ENCODE assay signal across 11 mouse cellular contexts in the genomic region with DNA sequence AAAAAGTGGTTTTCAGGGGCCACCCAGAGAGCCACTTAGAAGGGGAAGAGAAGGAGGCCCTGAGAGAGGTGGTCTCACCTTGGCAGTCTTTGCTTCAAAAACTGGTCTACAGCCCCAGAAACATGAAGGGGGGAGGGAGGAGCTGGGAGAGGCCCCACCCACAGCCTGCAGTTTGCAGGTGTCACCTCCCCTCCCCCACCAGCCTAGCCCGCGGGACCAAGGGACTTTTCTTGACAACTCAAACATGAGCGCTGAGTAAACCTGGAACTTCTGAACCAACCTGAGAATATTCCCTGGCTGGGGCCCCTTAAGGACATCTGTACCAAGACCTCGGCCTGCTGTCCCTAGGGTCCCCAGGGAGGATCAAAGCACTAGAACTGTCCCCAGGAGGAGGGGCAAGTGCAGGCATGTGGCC. TPM values are rescaled to one million over a fixed set of nuclear protein-coding genes. Genes with fewer than 3 reads are reported as not detected.
A peak's percentile ranks its signal among the peaks of the same experiment; 100 is the strongest.
DNase-seq lines count a peak whose midpoint lies in the region; ATAC-seq lines count a peak whose summit lies in the region.
"Had no signal": no experiment of that assay in that cellular context is flagged by ENCODE, and none has a peak within 500 bp of the region (broad histone marks: within the 10 kb centered on the region; RNA-seq: fewer than 3 reads in every experiment).

No protein-coding gene starts in this region.

- WGBS in hindbrain, embryonic 13.5 days = 56% methylated on average over 4 of the region's 4 CpGs

- 0 out of 2 replicates have a peak, but pooled peaks cover 5% of the 10 kb centered on the region for H3K4me1 ChIP-seq in hindbrain, embryonic 13.5 days (replicated peaks)

- H3K36me3 ChIP-seq in hindbrain, embryonic 13.5 days = no peaks in the 10 kb centered on the region
- H3K36me3 ChIP-seq: kidney, embryonic 15.5 days had no signal

- H3K4me3 ChIP-seq in hindbrain, embryonic 13.5 days = no peak overlapping the region
- H3K4me3 ChIP-seq: erythroblast, embryonic 14.5 days; kidney, embryonic 15.5 days had no signal

- DNase-seq in adrenal gland, postnatal 14 days = peak; percentile 29
- no peak for DNase-seq in adrenal gland, adult 2 months
- peak; percentile 78 for DNase-seq in naive thymus-derived CD4-positive, alpha-beta T cell, adult 2 months (ENCODE audit: low read depth)
- DNase-seq in thymus, postnatal 10 days (ENCODE audit: low spot score in 2 of 2) = peak; percentile 94 to 95
- DNase-seq in gastrocnemius, postnatal 4 days (ENCODE audit: low spot score in 2 of 2) = no peak
- no peak for DNase-seq in frontal cortex, postnatal 14 days (ENCODE audit: low spot score in 2 of 2)
- DNase-seq: layer of hippocampus, adult 9-11 months had no signal

- H3K27me3 ChIP-seq in hindbrain, embryonic 13.5 days = no peaks in the 10 kb centered on the region
- H3K27me3 ChIP-seq: kidney, embryonic 15.5 days had no signal

- peak; percentile 16 for ATAC-seq in activated CD4-positive, CD25-positive, alpha-beta regulatory T cell, adult 4 months
- ATAC-seq in hindbrain, embryonic 13.5 days (ENCODE audit: low FRiP score) = no peak

- H3K9me3 ChIP-seq in hindbrain, embryonic 13.5 days = no peaks in the 10 kb centered on the region
- H3K9me3 ChIP-seq: kidney, embryonic 15.5 days had no signal

- H3K27ac ChIP-seq in hindbrain, embryonic 13.5 days = no peak overlapping the region
- H3K27ac ChIP-seq: kidney, embryonic 15.5 days had no signal

- H3K9ac ChIP-seq in hindbrain, embryonic 13.5 days = no peak overlapping the region
- H3K9ac ChIP-seq: kidney, embryonic 15.5 days had no signal

- no peak overlapping the region for H3K4me2 ChIP-seq in hindbrain, embryonic 13.5 days
- H3K4me2 ChIP-seq: kidney, embryonic 15.5 days had no signal

RNA-seq across cellular contexts. Expression of a gene that starts 2.5 kb away (rescaled TPM):
- total RNA-seq in adrenal gland, postnatal 14 days (2021) = 0.63 and 8.8 TPM in 2 replicates
- under 1 TPM; 0.52 to 0.76 TPM for total RNA-seq in adrenal gland, adult 2 months (2021)
- 1.9 and 2.4 TPM in 2 replicates for polyA plus RNA-seq in adrenal gland, adult 2 months (2012; rRNA removed)
- 10 to 100 TPM; 53.6 to 63.4 TPM for polyA plus RNA-seq in activated CD4-positive, CD25-positive, alpha-beta regulatory T cell, adult 4 months (2017; shearing (Covaris generic))
- 1 to 10 TPM; 1.0 to 1.7 TPM for total RNA-seq in gastrocnemius, postnatal 4 days (2021)
- polyA plus RNA-seq in hindbrain, embryonic 13.5 days (2015; fragmentation: Nextera tagmentation; extraction: Ambion mirVana) = 0.69 and 0.82 TPM in 2 replicates

RNA-seq across cellular contexts. Expression of a gene that starts 53.8 kb away (rescaled TPM):
- total RNA-seq in adrenal gland, postnatal 14 days (2021) = 51.5 and 62.0 TPM in 2 replicates
- 100 to 1,000 TPM in 1 of 2 experiments, 10 to 100 TPM in 1; 49.6 to 142 TPM for total RNA-seq in adrenal gland, adult 2 months (2021)
- 76.2 and 114 TPM in 2 replicates for polyA plus RNA-seq in adrenal gland, adult 2 months (2012; rRNA removed)
- 10 to 100 TPM; 67.8 to 77.8 TPM for polyA plus RNA-seq in activated CD4-positive, CD25-positive, alpha-beta regulatory T cell, adult 4 months (2017; shearing (Covaris generic))
- 10 to 100 TPM; 14.5 to 15.1 TPM for total RNA-seq in gastrocnemius, postnatal 4 days (2021)
- 4.1 and 4.2 TPM in 2 replicates for polyA plus RNA-seq in hindbrain, embryonic 13.5 days (2015; fragmentation: Nextera tagmentation; extraction: Ambion mirVana)

Comparison
In these comparisons a context has a peak if more than half of its experiments do, and no peak if none do; other contexts are left out.
1. DNase-seq: peak in adrenal gland, postnatal 14 days (single experiment), naive thymus-derived CD4-positive, alpha-beta T cell, adult 2 months (single experiment) and thymus, postnatal 10 days (2 of 2); none in adrenal gland, adult 2 months (single experiment), gastrocnemius, postnatal 4 days (0 of 2) and frontal cortex, postnatal 14 days (0 of 2).